Mouse (Mus musculus): ENCODE measurements around the gene Dlg3.

DNA sequence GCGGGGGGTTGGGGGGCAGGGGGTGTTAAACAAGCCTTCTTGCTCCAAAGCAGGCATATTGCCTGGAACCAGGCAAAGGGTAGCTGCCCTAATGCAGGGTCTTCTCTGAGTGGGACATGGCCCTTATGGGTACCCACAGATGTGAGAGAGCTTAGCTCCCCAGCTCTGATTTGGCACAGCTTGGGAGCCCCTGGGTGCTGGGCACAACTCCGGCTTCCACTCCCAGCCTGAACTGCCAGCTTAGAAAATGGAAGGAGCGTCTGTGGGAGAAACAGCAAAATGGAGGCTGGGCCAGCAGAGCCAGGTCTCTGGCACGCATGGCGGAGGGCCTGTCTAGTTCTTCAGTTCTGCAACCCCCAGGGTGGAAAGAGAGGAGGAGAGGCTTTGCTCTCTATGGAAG, 1.8 kb downstream of the Dlg3 start:
- no peak for TF ChIP-seq POLR2A (IDR thresholded peaks at IDR 0.05; ENCODE audit: borderline replicate concordance, extremely low read depth, insufficient read depth, insufficient read length, poor library complexity, severe bottlenecking)
- no peak for TF ChIP-seq CTCF (IDR thresholded peaks at IDR 0.05; ENCODE audit: borderline replicate concordance, extremely low read depth, insufficient read depth, insufficient read length)

Data from brain, embryonic 14.5 days (tissue).